Mouse (Mus musculus): ENCODE measurements around the gene Mosmo. TPM values are rescaled to one million over a fixed set of nuclear protein-coding genes. Genes with fewer than 3 reads are reported as not detected.

Mosmo gene
- total and polyA plus RNA-seq, 2 experiments from 2014 or later = 9.9 to 51.1 TPM

- H3K27ac ChIP-seq (ENCODE audit: low read depth) = no peak overlapping the region
Observed at GRCm38 (mm10) chr7:120721456-120721855, 44.0 kb downstream of the Mosmo start.

GRCm38 (mm10) chr7:120722063-120722462 is 44.6 kb downstream of the Mosmo start:
- Histone ChIP-seq H3K36me3 (replicated peaks; ENCODE audit: control insufficient read depth, insufficient read depth, low read length) (0 out of 2 replicates have a peak, but pooled peaks cover 6% of the 10 kb centered on the region), H3K9me3 (replicated peaks; ENCODE audit: control insufficient read depth, low read length) (no peaks in the 10 kb centered on the region), H3K4me2 (ENCODE audit: low read depth, low read length) (no peak overlapping the region), H3K27ac (ENCODE audit: low read depth) (no peak overlapping the region), H3K4me3 (ENCODE audit: low read depth, low read length) (no peak overlapping the region), H3K9ac (replicated peaks; ENCODE audit: low read depth, low read length) (no peak overlapping the region), H3K4me1 (ENCODE audit: control insufficient read depth, insufficient read depth) (no peaks in the 10 kb centered on the region), H3K27me3 (ENCODE audit: control insufficient read depth, insufficient read depth, low read length) (no peaks in the 10 kb centered on the region)
- DNase-seq (ENCODE audit: low spot score) = no peak
- TF ChIP-seq EP300 (IDR thresholded peaks at IDR 0.05; ENCODE audit: low read depth) (no peak), CTCF (IDR thresholded peaks at IDR 0.05; ENCODE audit: low read depth) (no peak)
- WGBS = 84% methylated on average over 4 of the region's 4 CpGs
- ATAC-seq (ENCODE audit: insufficient read depth, low read depth) = no peak

More at GRCm38 (mm10) chr7:120721456-120721855, 44.0 kb downstream of the Mosmo start:
- no peak for TF ChIP-seq EP300 (IDR thresholded peaks at IDR 0.05; ENCODE audit: low read depth)
- TF ChIP-seq CTCF (IDR thresholded peaks at IDR 0.05; ENCODE audit: low read depth) = no peak
- Histone ChIP-seq H3K9me3 (replicated peaks; ENCODE audit: control insufficient read depth, low read length) (no peaks in the 10 kb centered on the region), H3K36me3 (replicated peaks; ENCODE audit: control insufficient read depth, insufficient read depth, low read length) (0 out of 2 replicates have a peak, but pooled peaks cover 5% of the 10 kb centered on the region), H3K4me3 (ENCODE audit: low read depth, low read length) (no peak overlapping the region), H3K9ac (replicated peaks; ENCODE audit: low read depth, low read length) (no peak overlapping the region), H3K27me3 (ENCODE audit: control insufficient read depth, insufficient read depth, low read length) (no peaks in the 10 kb centered on the region), H3K4me2 (ENCODE audit: low read depth, low read length) (no peak overlapping the region), H3K4me1 (ENCODE audit: control insufficient read depth, insufficient read depth) (no peaks in the 10 kb centered on the region)
- no peak for DNase-seq (ENCODE audit: low spot score)
- WGBS = 88% methylated on average over 8 of the region's 8 CpGs
- ATAC-seq (ENCODE audit: insufficient read depth, low read depth) = no peak

- H3K27ac ChIP-seq (ENCODE audit: low read depth) = no peak overlapping the region
- no peak for ATAC-seq (ENCODE audit: insufficient read depth, low read depth)
- H3K4me3 ChIP-seq (ENCODE audit: low read depth, low read length) = no peak overlapping the region
- no peak overlapping the region for H3K9ac ChIP-seq (replicated peaks; ENCODE audit: low read depth, low read length)
- H3K4me1 ChIP-seq (ENCODE audit: control insufficient read depth, insufficient read depth) = no peaks in the 10 kb centered on the region
- H3K9me3 ChIP-seq (replicated peaks; ENCODE audit: control insufficient read depth, low read length) = no peaks in the 10 kb centered on the region
- no peaks in the 10 kb centered on the region for H3K27me3 ChIP-seq (ENCODE audit: control insufficient read depth, insufficient read depth, low read length)
- no peak overlapping the region for H3K4me2 ChIP-seq (ENCODE audit: low read depth, low read length)
- 66% methylated on average over 8 of the region's 8 CpGs for WGBS
- 0 out of 2 replicates have a peak, but pooled peaks cover 6% of the 10 kb centered on the region for H3K36me3 ChIP-seq (replicated peaks; ENCODE audit: control insufficient read depth, insufficient read depth, low read length)
- no peak for TF ChIP-seq CTCF (IDR thresholded peaks at IDR 0.05; ENCODE audit: low read depth)
- TF ChIP-seq EP300 (IDR thresholded peaks at IDR 0.05; ENCODE audit: low read depth) = no peak
- no peak for DNase-seq (ENCODE audit: low spot score)
Observed at GRCm38 (mm10) chr7:120722839-120723278, 45.4 kb downstream of the Mosmo start.

- no peak overlapping the region for H3K9ac ChIP-seq (replicated peaks; ENCODE audit: low read depth, low read length)
- H3K4me1 ChIP-seq (ENCODE audit: control insufficient read depth, insufficient read depth) = no peaks in the 10 kb centered on the region
- H3K27ac ChIP-seq (ENCODE audit: low read depth) = no peak overlapping the region
- WGBS = 81% methylated on average over 3 of the region's 3 CpGs
- no peaks in the 10 kb centered on the region for H3K27me3 ChIP-seq (ENCODE audit: control insufficient read depth, insufficient read depth, low read length)
- no peak overlapping the region for H3K4me3 ChIP-seq (ENCODE audit: low read depth, low read length)
- DNase-seq (ENCODE audit: low spot score) (no peak), ATAC-seq (ENCODE audit: insufficient read depth, low read depth) (no peak)
- TF ChIP-seq EP300 (IDR thresholded peaks at IDR 0.05; ENCODE audit: low read depth) = no peak
- peak; percentile 74 for TF ChIP-seq CTCF (IDR thresholded peaks at IDR 0.05; ENCODE audit: low read depth)
- H3K4me2 ChIP-seq (ENCODE audit: low read depth, low read length) = no peak overlapping the region
- peaks cover 14% of the 10 kb centered on the region; the same call in 1 of the 2 replicates for H3K36me3 ChIP-seq (replicated peaks; ENCODE audit: control insufficient read depth, insufficient read depth, low read length)
- H3K9me3 ChIP-seq (replicated peaks; ENCODE audit: control insufficient read depth, low read length) = no peaks in the 10 kb centered on the region
Observed at GRCm38 (mm10) chr7:120727581-120727980, 50.2 kb downstream of the Mosmo start.

- Histone ChIP-seq H3K4me3 (ENCODE audit: low read depth, low read length) (peak overlapping the region; percentile 13; the same call in 1 of the 2 replicates), H3K27me3 (ENCODE audit: control insufficient read depth, insufficient read depth, low read length) (no peaks in the 10 kb centered on the region), H3K4me1 (ENCODE audit: control insufficient read depth, insufficient read depth) (no peaks in the 10 kb centered on the region), H3K27ac (ENCODE audit: low read depth) (peak overlapping the region; percentile 47), H3K9me3 (replicated peaks; ENCODE audit: control insufficient read depth, low read length) (no peaks in the 10 kb centered on the region), H3K9ac (replicated peaks; ENCODE audit: low read depth, low read length) (0 out of 2 replicates have a peak overlapping the region, but pooled peaks have one; percentile 45), H3K36me3 (replicated peaks; ENCODE audit: control insufficient read depth, insufficient read depth, low read length) (peaks cover 19% of the 10 kb centered on the region; the same call in 1 of the 2 replicates), H3K4me2 (ENCODE audit: low read depth, low read length) (peak overlapping the region; percentile 48)
- ATAC-seq (ENCODE audit: insufficient read depth, low read depth) (no peak), DNase-seq (ENCODE audit: low spot score) (no peak)
- WGBS = 38% methylated on average over 5 of the region's 5 CpGs
- TF ChIP-seq CTCF (IDR thresholded peaks at IDR 0.05; ENCODE audit: low read depth) (no peak), EP300 (IDR thresholded peaks at IDR 0.05; ENCODE audit: low read depth) (no peak)
Observed at GRCm38 (mm10) chr7:120729635-120730034, 52.2 kb downstream of the Mosmo start.

- no peak for DNase-seq (ENCODE audit: low spot score)
- H3K36me3 ChIP-seq (replicated peaks; ENCODE audit: control insufficient read depth, insufficient read depth, low read length) = peaks cover 14% of the 10 kb centered on the region; the same call in 1 of the 2 replicates
- no peaks in the 10 kb centered on the region for H3K4me1 ChIP-seq (ENCODE audit: control insufficient read depth, insufficient read depth)
- ATAC-seq (ENCODE audit: insufficient read depth, low read depth) = no peak
- no peak for TF ChIP-seq EP300 (IDR thresholded peaks at IDR 0.05; ENCODE audit: low read depth)
- no peaks in the 10 kb centered on the region for H3K27me3 ChIP-seq (ENCODE audit: control insufficient read depth, insufficient read depth, low read length)
- 70% methylated on average over 7 of the region's 7 CpGs for WGBS
- no peak overlapping the region for H3K4me3 ChIP-seq (ENCODE audit: low read depth, low read length)
- H3K4me2 ChIP-seq (ENCODE audit: low read depth, low read length) = no peak overlapping the region
- no peak overlapping the region for H3K27ac ChIP-seq (ENCODE audit: low read depth)
- H3K9ac ChIP-seq (replicated peaks; ENCODE audit: low read depth, low read length) = no peak overlapping the region
- H3K9me3 ChIP-seq (replicated peaks; ENCODE audit: control insufficient read depth, low read length) = no peaks in the 10 kb centered on the region
Observed at GRCm38 (mm10) chr7:120732906-120733305, 55.5 kb downstream of the Mosmo start.

Data from heart, postnatal 0 days (tissue).